Mouse (Mus musculus) limb, embryonic 10.5 days (tissue): ENCODE results near the gene Rabep1. TPM values are rescaled to one million over a fixed set of nuclear protein-coding genes. Genes with fewer than 3 reads are reported as not detected.

ENCODE experiments used
- DNase-seq: peaks from one replicate; pipeline ENCODE4 v3.0.0-alpha.2; 2017; ENCODE audit warnings: low spot score
- H3K27ac ChIP-seq: fragments of 300-500 bp; sonication (generic); 2 replicates; pipeline ENCODE4 v1.5.1; 2016; ENCODE audit warnings: mild to moderate bottlenecking
- H3K27me3 ChIP-seq: fragments of 300-500 bp; sonication (generic); 2 replicates; pipeline ENCODE4 v1.6.1; 2016; ENCODE audit warnings: low read depth, mild to moderate bottlenecking; ENCODE audit not compliant: poor library complexity, severe bottlenecking
- H3K36me3 ChIP-seq: fragments of 300-500 bp; sonication (generic); 2 replicates; pipeline ENCODE4 v1.6.1; 2016; ENCODE audit warnings: mild to moderate bottlenecking, moderate library complexity
- H3K4me1 ChIP-seq: fragments of 300-500 bp; sonication (generic); 2 replicates; pipeline ENCODE4 v1.6.1; 2016
- H3K4me3 ChIP-seq: fragments of 300-500 bp; sonication (generic); 2 replicates; pipeline ENCODE4 v1.5.1; 2016; ENCODE audit warnings: mild to moderate bottlenecking, moderate library complexity
- H3K9me3 ChIP-seq: fragments of 300-500 bp; sonication (generic); replicated peaks from 2 replicates; pipeline ENCODE4 v1.6.1; 2016; ENCODE audit warnings: mild to moderate bottlenecking
- WGBS: fragments of 180-500 bp; shearing (Covaris S2); methylation state at CpG from one replicate; pipeline ENCODE4 v1.1.7; 2016; 5-methylcytosine and 5-hydroxymethylcytosine counted together
- polyA plus RNA-seq: library from polyadenylated mRNA; unstranded; fragments of >200 nt; fragmentation: Nextera tagmentation; extraction: Ambion mirVana; gene quantifications from 2 replicates; pipeline ENCODE4 v1.2.1, GENCODE M21; 2016

The Rabep1 gene
- polyA plus RNA-seq, 1 experiment from 2014 or later = 33.1 TPM

DNA sequence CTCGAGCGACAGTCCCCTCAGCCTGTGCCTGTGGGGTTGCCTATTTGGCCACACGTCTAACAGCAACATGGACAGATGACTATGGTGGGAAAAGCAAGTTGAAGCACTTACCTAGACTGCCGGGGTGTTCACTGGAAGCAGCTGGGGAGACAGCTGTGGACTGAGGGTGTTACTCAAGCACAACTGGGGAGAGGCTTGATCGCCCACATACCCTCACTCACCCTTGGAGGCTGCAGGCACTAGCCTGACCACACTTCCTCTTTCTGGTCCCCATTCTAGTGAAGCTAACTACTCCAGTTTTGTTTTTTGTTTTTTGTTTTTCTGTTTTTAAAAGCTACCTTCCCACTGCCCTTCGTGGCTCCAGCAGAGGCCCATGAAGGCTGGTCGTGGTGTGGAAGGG, 32.2 kb upstream of the Rabep1 start, which contains the start of gene Scimp:
Scimp (minus strand) TSS at position 222 of the 400 bp plus-strand sequence.
- DNase-seq = no peak
- 85% methylated on average over 7 of the region's 7 CpGs for WGBS
- Histone ChIP-seq H3K4me1 (no peaks in the 10 kb centered on the region), H3K9me3 (no peaks in the 10 kb centered on the region), H3K27me3 (no peaks in the 10 kb centered on the region), H3K4me3 (no peak within 1 kb of the TSS), H3K36me3 (no peaks in the 10 kb centered on the region), H3K27ac (no peak within 1 kb of the TSS)

DNA sequence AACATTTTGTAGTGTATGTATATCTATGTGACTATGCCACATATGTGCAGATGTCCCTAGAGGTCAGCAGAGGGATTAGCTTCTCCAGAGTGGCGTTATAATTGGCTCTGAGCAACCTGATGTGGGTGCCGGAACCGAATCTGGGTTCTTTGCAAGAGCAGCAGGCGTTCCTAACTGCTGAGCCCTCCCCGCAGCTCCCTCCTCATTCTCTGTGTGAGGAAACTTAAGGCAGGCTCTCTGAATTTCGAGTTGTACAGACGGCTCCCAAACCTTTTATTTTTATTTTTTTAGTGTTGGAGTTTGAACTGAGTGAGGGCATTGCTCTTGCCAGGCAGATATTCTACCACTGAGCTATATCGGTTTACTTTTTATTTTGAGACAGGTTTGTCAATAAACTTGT, 29.5 kb upstream of the Rabep1 start:
- DNase-seq = no peak
- Histone ChIP-seq H3K27ac (no peak overlapping the region), H3K9me3 (no peaks in the 10 kb centered on the region), H3K4me1 (no peaks in the 10 kb centered on the region), H3K36me3 (no peaks in the 10 kb centered on the region), H3K27me3 (no peaks in the 10 kb centered on the region), H3K4me3 (no peak overlapping the region)
- WGBS = 86% methylated on average over 8 of the region's 8 CpGs

- no peaks in the 10 kb centered on the region for H3K9me3 ChIP-seq
- H3K4me1 ChIP-seq = no peaks in the 10 kb centered on the region
- no peak overlapping the region for H3K4me3 ChIP-seq
- no peaks in the 10 kb centered on the region for H3K36me3 ChIP-seq
- H3K27ac ChIP-seq = no peak overlapping the region
- 31% methylated on average over 6 of the region's 6 CpGs for WGBS
- no peaks in the 10 kb centered on the region for H3K27me3 ChIP-seq
- peak; percentile 58 for DNase-seq
Observed at GRCm38 (mm10) chr11:70815498-70816078, 29.0 kb upstream of the Rabep1 start.

- no peaks in the 10 kb centered on the region for H3K9me3 ChIP-seq
- no peaks in the 10 kb centered on the region for H3K36me3 ChIP-seq
- no peak overlapping the region for H3K27ac ChIP-seq
- no peaks in the 10 kb centered on the region for H3K27me3 ChIP-seq
- H3K4me1 ChIP-seq = peaks cover 2% of the 10 kb centered on the region; the same call in 1 of the 2 replicates
- H3K4me3 ChIP-seq = no peak overlapping the region
- DNase-seq = no peak
- 82% methylated on average over 4 of the region's 4 CpGs for WGBS
Observed at GRCm38 (mm10) chr11:70816770-70817169, 27.8 kb upstream of the Rabep1 start.

DNA sequence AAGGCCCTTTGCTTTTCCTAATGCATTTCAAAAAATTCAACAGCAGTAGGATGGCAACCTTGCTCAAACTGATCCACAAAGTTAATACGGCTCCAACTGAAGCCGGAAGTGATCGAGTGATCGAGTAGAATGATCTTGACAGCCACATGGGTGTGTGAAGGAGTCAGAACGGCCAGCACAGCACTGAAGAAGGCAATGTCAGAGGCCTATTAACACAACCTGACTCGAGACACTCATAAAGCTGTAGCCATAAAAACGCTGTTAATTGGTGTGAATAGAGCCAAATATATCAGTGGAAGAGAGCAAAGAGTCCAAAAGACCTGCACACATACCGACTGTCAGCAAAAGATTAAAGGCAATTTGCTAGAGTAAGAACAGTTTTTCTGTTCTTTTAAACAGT, 24.5 kb upstream of the Rabep1 start:
- no peaks in the 10 kb centered on the region for H3K9me3 ChIP-seq
- DNase-seq = no peak
- H3K4me3 ChIP-seq = no peak overlapping the region
- peaks cover 9% of the 10 kb centered on the region for H3K4me1 ChIP-seq
- no peaks in the 10 kb centered on the region for H3K27me3 ChIP-seq
- no peak overlapping the region for H3K27ac ChIP-seq
- no peaks in the 10 kb centered on the region for H3K36me3 ChIP-seq
- WGBS = 75% methylated on average over 8 of the region's 8 CpGs

DNA sequence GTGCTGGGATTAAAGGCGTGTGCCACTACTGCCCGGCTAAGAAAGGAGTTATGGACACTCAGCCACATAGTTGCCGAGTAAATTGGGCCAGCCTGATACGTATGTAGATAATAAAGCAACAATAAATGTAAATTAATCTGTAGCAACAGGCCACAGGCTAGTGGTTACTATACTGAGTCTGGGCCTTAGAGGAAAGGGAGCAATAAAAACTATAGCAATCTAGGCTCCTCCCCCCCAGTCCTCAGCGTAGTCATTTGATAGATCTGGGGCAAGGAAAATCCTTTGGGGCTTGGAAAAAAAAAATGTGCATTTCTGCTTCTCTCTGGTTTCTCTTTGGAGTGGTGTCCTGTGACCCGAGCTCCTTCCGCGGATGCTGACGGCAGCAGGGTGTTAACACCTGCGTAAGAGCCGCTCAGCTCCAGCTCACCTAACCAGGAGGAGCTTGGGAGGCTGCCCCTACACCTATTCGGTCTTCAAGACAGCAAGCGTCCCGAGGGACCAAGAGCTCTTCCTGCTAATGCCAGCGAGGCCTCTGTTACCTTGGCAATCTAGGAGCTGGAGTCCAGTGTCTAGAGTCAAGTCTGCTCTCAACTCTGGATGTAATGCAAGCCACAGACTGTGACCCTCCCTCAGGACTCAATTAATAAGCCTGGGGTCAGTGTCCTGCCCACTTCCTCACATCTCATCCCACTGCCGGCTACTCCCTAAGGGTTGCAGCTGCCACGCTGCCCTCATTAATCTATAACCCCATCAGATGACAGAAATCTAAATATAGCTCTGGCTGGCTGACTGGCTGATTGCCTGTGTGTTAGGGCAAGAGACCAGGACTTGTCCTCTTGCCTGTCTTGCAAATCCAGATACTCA, 22.6 kb upstream of the Rabep1 start:
- peaks cover 9% of the 10 kb centered on the region for H3K4me1 ChIP-seq
- no peak overlapping the region for H3K4me3 ChIP-seq
- no peak overlapping the region for H3K27ac ChIP-seq
- no peak for DNase-seq
- 54% methylated on average over 17 of the region's 17 CpGs for WGBS
- no peaks in the 10 kb centered on the region for H3K27me3 ChIP-seq
- H3K9me3 ChIP-seq = no peaks in the 10 kb centered on the region
- H3K36me3 ChIP-seq = no peaks in the 10 kb centered on the region

GRCm38 (mm10) chr11:70826207-70826606, 18.4 kb upstream of the Rabep1 start:
- no peaks in the 10 kb centered on the region for H3K9me3 ChIP-seq
- no peak overlapping the region for H3K4me3 ChIP-seq
- no peaks in the 10 kb centered on the region for H3K36me3 ChIP-seq
- H3K27me3 ChIP-seq = no peaks in the 10 kb centered on the region
- peaks cover 9% of the 10 kb centered on the region for H3K4me1 ChIP-seq
- DNase-seq = no peak
- H3K27ac ChIP-seq = no peak overlapping the region
- 77% methylated on average over 2 of the region's 2 CpGs for WGBS

DNA sequence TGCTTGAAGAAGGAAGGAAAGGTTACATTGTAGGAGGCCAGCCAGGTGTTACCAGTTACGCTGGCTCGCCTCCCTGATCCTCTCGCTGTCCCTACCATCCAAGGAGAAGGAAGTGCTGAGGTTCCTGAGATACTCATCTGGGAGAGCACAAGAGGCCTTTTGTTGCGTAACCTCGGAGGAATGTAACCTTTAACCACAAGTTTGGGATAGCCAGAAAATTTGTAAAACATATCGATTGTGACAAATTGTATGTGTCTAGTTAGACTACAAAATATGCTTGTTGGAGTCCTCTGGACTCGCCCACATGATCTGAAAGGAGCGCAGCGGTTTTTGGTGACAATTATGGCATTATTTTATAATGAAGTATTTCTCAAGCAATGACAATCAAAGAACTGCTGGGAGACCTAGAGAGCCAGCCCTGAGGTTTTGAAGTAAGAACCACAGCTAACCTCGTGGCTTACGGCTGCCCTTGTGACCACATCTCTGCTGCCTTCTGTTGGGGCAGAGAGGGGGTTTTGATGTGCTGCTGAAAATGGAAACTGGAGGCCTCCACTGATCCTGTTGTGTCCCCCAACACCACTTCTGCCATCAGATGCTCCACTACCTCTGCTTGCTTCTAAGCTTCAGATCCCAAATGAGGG, 15.5 kb upstream of the Rabep1 start:
- no peak overlapping the region for H3K27ac ChIP-seq
- no peaks in the 10 kb centered on the region for H3K27me3 ChIP-seq
- H3K4me1 ChIP-seq = no peaks in the 10 kb centered on the region
- no peak for DNase-seq
- 91% methylated on average over 11 of the region's 11 CpGs for WGBS
- H3K9me3 ChIP-seq = no peaks in the 10 kb centered on the region
- H3K4me3 ChIP-seq = no peak overlapping the region
- H3K36me3 ChIP-seq = no peaks in the 10 kb centered on the region

- no peak overlapping the region for H3K4me3 ChIP-seq
- DNase-seq = no peak
- no peaks in the 10 kb centered on the region for H3K4me1 ChIP-seq
- WGBS = 75% methylated on average over 3 of the region's 3 CpGs
- no peaks in the 10 kb centered on the region for H3K36me3 ChIP-seq
- H3K9me3 ChIP-seq = no peaks in the 10 kb centered on the region
- H3K27ac ChIP-seq = no peak overlapping the region
- no peaks in the 10 kb centered on the region for H3K27me3 ChIP-seq
Observed at GRCm38 (mm10) chr11:70831201-70831600, 13.4 kb upstream of the Rabep1 start.

GRCm38 (mm10) chr11:70833408-70833807, 11.2 kb upstream of the Rabep1 start:
- Histone ChIP-seq H3K27me3 (no peaks in the 10 kb centered on the region), H3K4me1 (no peaks in the 10 kb centered on the region), H3K27ac (no peak overlapping the region), H3K36me3 (no peaks in the 10 kb centered on the region), H3K9me3 (no peaks in the 10 kb centered on the region), H3K4me3 (no peak overlapping the region)
- no peak for DNase-seq

DNA sequence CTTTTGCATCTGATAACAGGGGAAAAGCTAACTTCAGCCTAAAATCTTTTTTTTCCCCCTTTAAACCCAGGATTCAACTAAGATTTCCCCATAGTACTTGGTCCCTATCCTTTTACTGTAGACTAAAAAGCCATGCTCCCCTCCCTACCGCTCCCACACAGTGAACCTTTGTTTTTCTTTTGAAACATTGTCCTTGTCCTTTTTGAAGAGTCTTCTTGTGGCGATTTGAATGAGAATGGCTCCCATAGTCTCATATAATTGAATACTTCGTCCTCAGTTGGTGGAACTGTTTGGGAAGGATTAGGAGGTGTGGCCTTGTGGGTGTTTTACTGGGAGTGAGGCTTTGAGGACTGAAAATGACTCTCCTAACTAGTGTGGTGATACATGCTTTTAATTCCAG, 10.7 kb upstream of the Rabep1 start:
- DNase-seq = no peak
- Histone ChIP-seq H3K27me3 (no peaks in the 10 kb centered on the region), H3K36me3 (no peaks in the 10 kb centered on the region), H3K9me3 (no peaks in the 10 kb centered on the region), H3K4me1 (no peaks in the 10 kb centered on the region), H3K4me3 (no peak overlapping the region), H3K27ac (no peak overlapping the region)
- 73% methylated on average over 3 of the region's 3 CpGs for WGBS

GRCm38 (mm10) chr11:70835381-70835831, 9.2 kb upstream of the Rabep1 start:
- Histone ChIP-seq H3K27ac (no peak overlapping the region), H3K4me3 (no peak overlapping the region), H3K9me3 (no peaks in the 10 kb centered on the region), H3K4me1 (no peaks in the 10 kb centered on the region), H3K27me3 (no peaks in the 10 kb centered on the region), H3K36me3 (no peaks in the 10 kb centered on the region)
- 78% methylated on average over 6 of the region's 6 CpGs for WGBS
- DNase-seq = no peak

- no peaks in the 10 kb centered on the region for H3K9me3 ChIP-seq
- WGBS = 94% methylated on average over 3 of the region's 3 CpGs
- H3K4me3 ChIP-seq = no peak overlapping the region
- no peaks in the 10 kb centered on the region for H3K4me1 ChIP-seq
- no peak for DNase-seq
- no peaks in the 10 kb centered on the region for H3K27me3 ChIP-seq
- no peak overlapping the region for H3K27ac ChIP-seq
- H3K36me3 ChIP-seq = no peaks in the 10 kb centered on the region
Observed at GRCm38 (mm10) chr11:70837031-70837430, 7.5 kb upstream of the Rabep1 start.
